9 mouse cellular contexts compared by ENCODE assay signal in the genomic region with DNA sequence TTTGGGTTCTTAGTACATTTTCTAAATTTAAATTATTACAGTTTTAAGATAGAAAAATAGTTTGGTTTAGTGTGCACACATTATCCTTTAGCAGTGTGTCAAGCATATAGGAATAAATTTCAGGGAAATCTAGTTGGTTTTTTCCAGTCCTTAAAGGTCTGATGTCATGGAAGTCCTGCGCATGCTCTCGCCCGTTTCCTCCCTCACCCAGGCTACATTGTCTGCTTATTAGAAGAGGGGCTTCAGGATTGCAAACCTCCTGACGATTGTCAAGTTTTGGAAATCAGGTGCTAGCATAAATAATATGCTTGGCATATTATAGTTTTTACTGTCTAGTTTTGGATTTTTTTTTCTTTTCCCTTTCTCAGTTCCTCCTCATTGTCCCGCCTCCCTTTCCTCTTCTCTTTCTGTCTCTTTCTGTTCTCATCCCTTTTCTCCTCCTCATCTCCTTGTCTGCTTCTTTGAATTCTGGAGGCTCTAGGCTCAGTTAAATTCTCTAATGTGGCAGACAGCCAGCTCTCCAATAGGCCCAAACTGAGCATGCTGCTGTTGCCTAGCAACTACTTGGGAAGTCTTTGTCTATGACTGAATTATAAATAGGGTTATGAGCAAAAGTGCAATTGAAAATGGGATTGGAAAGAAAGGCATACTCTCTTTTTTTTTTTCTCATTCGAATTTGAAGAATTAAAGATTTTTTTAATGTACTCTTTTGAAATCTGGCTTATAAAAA. TPM values are rescaled to one million over a fixed set of nuclear protein-coding genes. Genes with fewer than 3 reads are reported as not detected.
A peak's percentile ranks its signal among the peaks of the same experiment; 100 is the strongest.
DNase-seq lines count a peak whose midpoint lies in the region; ATAC-seq and TF ChIP-seq lines count a peak whose summit lies in the region.
"Had no signal": no experiment of that assay in that cellular context is flagged by ENCODE, and none has a peak within 500 bp of the region (broad histone marks: within the 10 kb centered on the region; RNA-seq: fewer than 3 reads in every experiment).

No protein-coding gene starts in this region.

- H3K9me3 ChIP-seq in stomach, embryonic 14.5 days (ENCODE audit: control insufficient read depth, low read depth, low read length), result no peaks in the 10 kb centered on the region
- H3K9me3 ChIP-seq in stomach, postnatal 0 days (ENCODE audit: control insufficient read depth, low read length), result no peaks in the 10 kb centered on the region
- H3K9me3 ChIP-seq in embryonic facial prominence, embryonic 12.5 days, result no peaks in the 10 kb centered on the region
- no peaks in the 10 kb centered on the region for H3K9me3 ChIP-seq in midbrain, embryonic 14.5 days (ENCODE audit: control insufficient read depth, low read length)

- no peak overlapping the region for H3K9ac ChIP-seq in stomach, embryonic 14.5 days (replicated peaks; ENCODE audit: low read depth, low read length)
- no peak overlapping the region for H3K9ac ChIP-seq in stomach, postnatal 0 days (ENCODE audit: low read length)
- H3K9ac ChIP-seq in embryonic facial prominence, embryonic 12.5 days, result no peak overlapping the region
- H3K9ac ChIP-seq in midbrain, embryonic 14.5 days (replicated peaks; ENCODE audit: low read length), result no peak overlapping the region

- no peaks in the 10 kb centered on the region for H3K36me3 ChIP-seq in stomach, embryonic 14.5 days (ENCODE audit: control insufficient read depth, insufficient read depth, low read length)
- no peaks in the 10 kb centered on the region for H3K36me3 ChIP-seq in stomach, postnatal 0 days (ENCODE audit: control insufficient read depth, insufficient read depth, low read length)
- no peaks in the 10 kb centered on the region for H3K36me3 ChIP-seq in embryonic facial prominence, embryonic 12.5 days
- no peaks in the 10 kb centered on the region for H3K36me3 ChIP-seq in midbrain, embryonic 14.5 days (ENCODE audit: control insufficient read depth, insufficient read depth, low read length)
- H3K36me3 ChIP-seq in thymus, adult 2 months (ENCODE audit: control insufficient read depth, insufficient read depth, low read length), result no peaks in the 10 kb centered on the region

- peak; percentile 60; the same call in 1 of the 2 replicates for ATAC-seq in stomach, embryonic 14.5 days (ENCODE audit: insufficient number of reproducible peaks, insufficient read depth, low FRiP score, low read depth)
- no peak for ATAC-seq in stomach, postnatal 0 days (ENCODE audit: low FRiP score, low TSS enrichment)
- no peak for ATAC-seq in embryonic facial prominence, embryonic 12.5 days (ENCODE audit: insufficient number of reproducible peaks, insufficient read depth, low FRiP score, low TSS enrichment)
- peak; percentile 90 for ATAC-seq in midbrain, embryonic 14.5 days (ENCODE audit: low FRiP score, low TSS enrichment)
- ATAC-seq in activated CD4-positive, CD25-positive, alpha-beta regulatory T cell, adult 4 months, result no peak

- no peak overlapping the region for H3K4me3 ChIP-seq in stomach, embryonic 14.5 days (ENCODE audit: low read depth, low read length)
- H3K4me3 ChIP-seq in stomach, postnatal 0 days (ENCODE audit: low read depth, low read length), result no peak overlapping the region
- H3K4me3 ChIP-seq in embryonic facial prominence, embryonic 12.5 days, result no peak overlapping the region
- no peak overlapping the region for H3K4me3 ChIP-seq in midbrain, embryonic 14.5 days (replicated peaks; ENCODE audit: low read depth, low read length)
- no peak overlapping the region for H3K4me3 ChIP-seq in thymus, adult 2 months (ENCODE audit: control insufficient read depth, insufficient read depth, low read length)

- intact Hi-C loops in heart, postnatal 10 days (cut with DNase I), result loop anchor here (5.0 kb wide), 1 partner anchor 1626 kb away; a partner anchor contains a TSS

- TF ChIP-seq EP300 in stomach, postnatal 0 days (optimal IDR thresholded peaks at IDR 0.05), result no peak

- no peak for TF ChIP-seq CTCF in stomach, postnatal 0 days (IDR thresholded peaks at IDR 0.05; ENCODE audit: low read depth)
- no peak for TF ChIP-seq CTCF in thymus, adult 2 months (IDR thresholded peaks at IDR 0.05; ENCODE audit: borderline replicate concordance, control insufficient read depth, extremely low read depth, insufficient read depth, low read length, poor library complexity)

- no peak overlapping the region for H3K27ac ChIP-seq in stomach, embryonic 14.5 days (ENCODE audit: low read length)
- no peak overlapping the region; the same call in 1 of the 2 replicates for H3K27ac ChIP-seq in stomach, postnatal 0 days (replicated peaks)
- H3K27ac ChIP-seq in embryonic facial prominence, embryonic 12.5 days, result peak overlapping the region; percentile 54; the same call in 1 of the 2 replicates
- peak overlapping the region; percentile 87 for H3K27ac ChIP-seq in midbrain, embryonic 14.5 days (replicated peaks; ENCODE audit: low read depth, low read length)
- H3K27ac ChIP-seq in thymus, adult 2 months (ENCODE audit: control insufficient read depth, insufficient read depth, low read length), result no peak overlapping the region
- H3K27ac ChIP-seq: macrophage had no signal

- no peak for TF ChIP-seq POLR2A in thymus, adult 2 months (IDR thresholded peaks at IDR 0.05; ENCODE audit: control insufficient read depth, extremely low read depth, insufficient read depth, low read length, poor library complexity)

- H3K4me2 ChIP-seq in stomach, embryonic 14.5 days (replicated peaks; ENCODE audit: low read depth, low read length), result no peak overlapping the region
- H3K4me2 ChIP-seq in stomach, postnatal 0 days (replicated peaks; ENCODE audit: low read depth), result no peak overlapping the region
- no peak overlapping the region for H3K4me2 ChIP-seq in embryonic facial prominence, embryonic 12.5 days (replicated peaks)
- H3K4me2 ChIP-seq in midbrain, embryonic 14.5 days (ENCODE audit: low read length), result peak overlapping the region; percentile 16

- WGBS in stomach, embryonic 14.5 days, result 58% methylated on average over 6 of the region's 6 CpGs
- WGBS in stomach, postnatal 0 days, result 61% methylated on average over 6 of the region's 6 CpGs
- 80% methylated on average over 6 of the region's 6 CpGs for WGBS in embryonic facial prominence, embryonic 12.5 days
- 5% methylated on average over 6 of the region's 6 CpGs for whole genome bisulfite sequencing in midbrain, embryonic 14.5 days
- 80% methylated on average over 6 of the region's 6 CpGs for WGBS in thymus, adult 2 months

- H3K27me3 ChIP-seq in stomach, embryonic 14.5 days (ENCODE audit: control insufficient read depth, insufficient read depth, low read length), result no peaks in the 10 kb centered on the region
- no peaks in the 10 kb centered on the region for H3K27me3 ChIP-seq in stomach, postnatal 0 days (ENCODE audit: control insufficient read depth, insufficient read depth, low read length)
- H3K27me3 ChIP-seq in embryonic facial prominence, embryonic 12.5 days, result no peaks in the 10 kb centered on the region
- H3K27me3 ChIP-seq in midbrain, embryonic 14.5 days (ENCODE audit: control insufficient read depth, insufficient read depth, low read length), result no peaks in the 10 kb centered on the region
- H3K27me3 ChIP-seq in thymus, adult 2 months (ENCODE audit: control insufficient read depth, insufficient read depth, low read length), result no peaks in the 10 kb centered on the region

- H3K4me1 ChIP-seq in stomach, embryonic 14.5 days (ENCODE audit: control insufficient read depth, insufficient read depth, low read length), result peaks cover 13% of the 10 kb centered on the region; the same call in 1 of the 2 replicates
- H3K4me1 ChIP-seq in stomach, postnatal 0 days (replicated peaks; ENCODE audit: control insufficient read depth, insufficient read depth), result peaks cover 3% of the 10 kb centered on the region
- peaks cover 16% of the 10 kb centered on the region for H3K4me1 ChIP-seq in embryonic facial prominence, embryonic 12.5 days
- H3K4me1 ChIP-seq in midbrain, embryonic 14.5 days (ENCODE audit: control insufficient read depth, insufficient read depth, low read length), result peaks cover 34% of the 10 kb centered on the region
- peaks cover 10% of the 10 kb centered on the region for H3K4me1 ChIP-seq in thymus, adult 2 months (replicated peaks; ENCODE audit: control insufficient read depth, insufficient read depth, low read length)

- DNase-seq in stomach, postnatal 0 days (ENCODE audit: low spot score), result no peak
- peak; percentile 84 to 86 for DNase-seq in heart, postnatal 10 days
- peak; percentile 88 for DNase-seq in layer of hippocampus, adult 8-10 months (ENCODE audit: low spot score in 2 of 2)
- peak; percentile 95 for DNase-seq in midbrain, embryonic 14.5 days
- no peak for DNase-seq in thymus, adult 2 months

RNA-seq across cellular contexts. Expression of a gene that starts 42.2 kb away (rescaled TPM):
- polyA plus RNA-seq in stomach, embryonic 14.5 days (2014; fragmentation: Nextera tagmentation; extraction: Ambion mirVana), result 49.9 and 59.3 TPM in 2 replicates
- 8.4 and 9.5 TPM in 2 replicates for polyA plus RNA-seq in stomach, postnatal 0 days (2015; fragmentation: Nextera tagmentation; extraction: Ambion mirVana)
- polyA plus RNA-seq in embryonic facial prominence, embryonic 12.5 days (2016; fragmentation: Nextera tagmentation; extraction: Ambion mirVana), result 54.8 and 55.1 TPM in 2 replicates
- total RNA-seq in heart, postnatal 10 days (2021), result 100 to 1,000 TPM in 1 of 2 experiments, 10 to 100 TPM in 1; 93.8 to 103 TPM
- total RNA-seq in layer of hippocampus, adult 8-10 months (2022), result 100 to 1,000 TPM in 1 of 4 experiments, 10 to 100 TPM in 3; 90.9 to 100 (median 97.0) TPM
- 49.8 and 57.9 TPM in 2 replicates for polyA plus RNA-seq in midbrain, embryonic 14.5 days (2014; fragmentation: Nextera tagmentation; extraction: Ambion mirVana)
- 10 to 100 TPM; 72.8 to 79.5 TPM for polyA plus RNA-seq in activated CD4-positive, CD25-positive, alpha-beta regulatory T cell, adult 4 months (2017; shearing (Covaris generic))
- 65.1 and 79.5 TPM in 2 replicates for polyA plus RNA-seq in thymus, adult 2 months (2012; rRNA removed)

Comparison
In these comparisons a context has a peak if more than half of its experiments do, and no peak if none do; other contexts are left out.
1. ATAC-seq: peak in stomach, embryonic 14.5 days (single experiment) and midbrain, embryonic 14.5 days (single experiment); none in stomach, postnatal 0 days (single experiment), embryonic facial prominence, embryonic 12.5 days (single experiment) and activated CD4-positive, CD25-positive, alpha-beta regulatory T cell, adult 4 months (single experiment).
2. H3K27ac ChIP-seq: peak in embryonic facial prominence, embryonic 12.5 days (single experiment) and midbrain, embryonic 14.5 days (single experiment); none in stomach, embryonic 14.5 days (single experiment), stomach, postnatal 0 days (single experiment) and thymus, adult 2 months (single experiment).
3. DNase-seq: peak in heart, postnatal 10 days (2 of 2), layer of hippocampus, adult 8-10 months (2 of 2) and midbrain, embryonic 14.5 days (single experiment); none in stomach, postnatal 0 days (single experiment) and thymus, adult 2 months (single experiment).